ENCODE assay signal across 13 mouse cellular contexts in the genomic region with DNA sequence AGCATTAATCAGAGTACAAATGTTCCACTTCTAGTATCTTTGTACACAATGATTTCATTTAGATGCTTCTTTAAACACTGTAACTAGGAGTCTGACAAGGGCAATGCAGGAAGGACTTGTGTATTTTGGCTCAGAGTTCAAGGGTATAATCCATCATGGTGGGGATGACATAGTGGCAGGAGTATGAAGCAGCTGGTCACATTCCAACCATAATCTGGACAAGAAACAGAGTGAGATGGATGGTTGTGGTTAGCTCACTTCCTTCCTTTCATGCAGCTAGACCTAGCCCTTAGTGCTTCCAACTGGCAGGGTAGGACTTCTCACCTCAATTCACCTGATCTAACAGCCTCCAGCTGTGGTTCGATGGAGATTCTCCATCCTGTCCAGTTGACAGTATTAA.
DNase-seq lines count a peak whose midpoint lies in the region; ATAC-seq and TF ChIP-seq lines count a peak whose summit lies in the region.
"Had no signal": no experiment of that assay in that cellular context is flagged by ENCODE, and none has a peak within 500 bp of the region (broad histone marks: within the 10 kb centered on the region; RNA-seq: fewer than 3 reads in every experiment).

No protein-coding gene starts in this region.

- TF ChIP-seq POLR2A in kidney, adult 2 months (IDR thresholded peaks at IDR 0.05; ENCODE audit: low read depth, low read length): no peak

- no peak overlapping the region for H3K27ac ChIP-seq in kidney, adult 2 months (ENCODE audit: insufficient read depth, low read depth, low read length)
- H3K27ac ChIP-seq in forebrain, embryonic 13.5 days: no peak overlapping the region
- H3K27ac ChIP-seq: hindbrain, embryonic 10.5 days; limb, embryonic 15.5 days; midbrain, embryonic 12.5 days had no signal

- no peak overlapping the region for H3K4me3 ChIP-seq in kidney, adult 2 months (ENCODE audit: insufficient read depth, low read depth, low read length)
- H3K4me3 ChIP-seq in forebrain, embryonic 13.5 days: no peak overlapping the region
- H3K4me3 ChIP-seq: erythroblast, embryonic 14.5 days; hindbrain, embryonic 10.5 days; limb, embryonic 15.5 days; midbrain, embryonic 12.5 days had no signal

- H3K27me3 ChIP-seq in kidney, adult 2 months (replicated peaks; ENCODE audit: control insufficient read depth, insufficient read depth, low read length): no peaks in the 10 kb centered on the region
- no peaks in the 10 kb centered on the region for H3K27me3 ChIP-seq in forebrain, embryonic 13.5 days
- H3K27me3 ChIP-seq: limb, embryonic 15.5 days; midbrain, embryonic 12.5 days had no signal

- H3K4me2 ChIP-seq in forebrain, embryonic 13.5 days: no peak overlapping the region
- H3K4me2 ChIP-seq: limb, embryonic 15.5 days; midbrain, embryonic 12.5 days had no signal

- H3K36me3 ChIP-seq in kidney, adult 2 months (ENCODE audit: control insufficient read depth, insufficient read depth, low read length): no peaks in the 10 kb centered on the region
- no peaks in the 10 kb centered on the region for H3K36me3 ChIP-seq in forebrain, embryonic 13.5 days (ENCODE audit: poor library complexity, severe bottlenecking)
- H3K36me3 ChIP-seq: hindbrain, embryonic 10.5 days; limb, embryonic 15.5 days; midbrain, embryonic 12.5 days had no signal

- H3K4me1 ChIP-seq in kidney, adult 2 months (ENCODE audit: control insufficient read depth, insufficient read depth, low read length): no peaks in the 10 kb centered on the region
- no peaks in the 10 kb centered on the region for H3K4me1 ChIP-seq in forebrain, embryonic 13.5 days
- H3K4me1 ChIP-seq: hindbrain, embryonic 10.5 days; limb, embryonic 15.5 days; midbrain, embryonic 12.5 days had no signal

- ATAC-seq in forebrain, embryonic 13.5 days: no peak

- DNase-seq in adrenal gland, adult (ENCODE audit: inconsistent age in 2 of 2, low spot score in 1 of 2): peak; percentile 55 to 89
- no peak for DNase-seq in adrenal gland, postnatal 25 days
- DNase-seq in kidney, adult 2 months: peak; percentile 33
- no peak for DNase-seq in kidney, postnatal 25 days
- peak; percentile 43 for DNase-seq in adrenal gland, postnatal 10 days
- DNase-seq in kidney, postnatal 4 days: peak; percentile 1 to 33
- DNase-seq in thymus, postnatal 10 days (ENCODE audit: low spot score in 2 of 2): no peak
- DNase-seq: cerebellum, adult 9-11 months had no signal

- 57% methylated on average over 1 of the region's 1 CpGs for WGBS in kidney, adult 2 months
- WGBS in forebrain, embryonic 13.5 days: 94% methylated on average over 1 of the region's 1 CpGs

- no peak for TF ChIP-seq CTCF in kidney, adult 2 months (conservative IDR thresholded peaks at IDR 0.05; ENCODE audit: insufficient read depth, insufficient read length, low read depth, low read length)

- H3K9ac ChIP-seq in forebrain, embryonic 13.5 days: no peak overlapping the region
- H3K9ac ChIP-seq: limb, embryonic 15.5 days; midbrain, embryonic 12.5 days had no signal

- no peaks in the 10 kb centered on the region for H3K9me3 ChIP-seq in forebrain, embryonic 13.5 days (replicated peaks)
- H3K9me3 ChIP-seq: hindbrain, embryonic 10.5 days; limb, embryonic 15.5 days; midbrain, embryonic 12.5 days had no signal

Comparison
In these comparisons a context has a peak if more than half of its experiments do, and no peak if none do; other contexts are left out.
1. DNase-seq: peak in adrenal gland, adult (2 of 2), kidney, adult 2 months (single experiment), adrenal gland, postnatal 10 days (single experiment) and kidney, postnatal 4 days (2 of 2); none in adrenal gland, postnatal 25 days (single experiment), kidney, postnatal 25 days (0 of 2) and thymus, postnatal 10 days (0 of 2).